Mouse (Mus musculus): ENCODE measurements around the gene Fbxl17.

- TF ChIP-seq CTCF (IDR thresholded peaks at IDR 0.05; ENCODE audit: borderline replicate concordance, insufficient read depth, low read length): no peak
- no peak for TF ChIP-seq POLR2A (IDR thresholded peaks at IDR 0.05; ENCODE audit: low read depth, low read length)
Measured at GRCm38 (mm10) chr17:63209151-63209550, 290.7 kb downstream of the Fbxl17 start.

All from embryonic fibroblast, embryonic 13.5 days (primary cell).